Mouse (Mus musculus): ENCODE data around the gene Hist1h4i.
A peak's percentile ranks its signal among the peaks of the same experiment; 100 is the strongest.
"Not testable (repeated sequence)": the region's sequence is repeated elsewhere in the genome, so short reads cannot be mapped to it uniquely, and the experiment has no call there.

Gene Hist1h4i

GRCm38 (mm10) chr13:22041142-22041536 is at the start of gene Hist1h4i:
Hist1h4i (minus strand) TSS chr13:22041362.
- peak; percentile 92 for DNase-seq (ENCODE audit: low read depth, low spot score)

- DNase-seq (ENCODE audit: low read depth, low spot score): not testable (repeated sequence)
Observed at GRCm38 (mm10) chr13:22084140-22084539, 43.0 kb upstream of the Hist1h4i start, which contains the start of gene Vmn1r188. Vmn1r188 (plus strand) TSS chr13:22084440.

GRCm38 (mm10) chr13:22063468-22063867 is 22.3 kb upstream of the Hist1h4i start:
- DNase-seq (ENCODE audit: low read depth, low spot score): no peak

GRCm38 (mm10) chr13:22061422-22061821 is 20.3 kb upstream of the Hist1h4i start:
- DNase-seq (ENCODE audit: low read depth, low spot score): no peak

GRCm38 (mm10) chr13:22053754-22054153 is 12.6 kb upstream of the Hist1h4i start:
- no peak for DNase-seq (ENCODE audit: low read depth, low spot score)

GRCm38 (mm10) chr13:22051523-22051859 is 10.3 kb upstream of the Hist1h4i start:
- DNase-seq (ENCODE audit: low read depth, low spot score): no peak

- DNase-seq (ENCODE audit: low read depth, low spot score): peak; percentile 90
Observed at GRCm38 (mm10) chr13:22050591-22051522, 9.7 kb upstream of the Hist1h4i start.

GRCm38 (mm10) chr13:22049737-22050440 is 8.7 kb upstream of the Hist1h4i start:
- DNase-seq (ENCODE audit: low read depth, low spot score): peak; percentile 79

- no peak for DNase-seq (ENCODE audit: low read depth, low spot score)
Observed at GRCm38 (mm10) chr13:22049041-22049440, 7.9 kb upstream of the Hist1h4i start.

GRCm38 (mm10) chr13:22045311-22045710 is 4.1 kb upstream of the Hist1h4i start:
- no peak for DNase-seq (ENCODE audit: low read depth, low spot score)

GRCm38 (mm10) chr13:22044432-22045155 is 3.4 kb upstream of the Hist1h4i start:
- no peak for DNase-seq (ENCODE audit: low read depth, low spot score)

GRCm38 (mm10) chr13:22043503-22044431 is 2.6 kb upstream of the Hist1h4i start:
- DNase-seq (ENCODE audit: low read depth, low spot score): peak; percentile 72

GRCm38 (mm10) chr13:22042568-22043502 is 1.7 kb upstream of the Hist1h4i start, which contains the start of the genes Hist1h2ag and Hist1h2bj:
Hist1h2ag (minus strand) TSS chr13:22042944.
Hist1h2bj (plus strand) TSS chr13:22043214.
- peak; percentile 96 for DNase-seq (ENCODE audit: low read depth, low spot score)

- DNase-seq (ENCODE audit: low read depth, low spot score): peak; percentile 36
Observed at GRCm38 (mm10) chr13:22041651-22042567, 747 bp upstream of the Hist1h4i start.

- DNase-seq (ENCODE audit: low read depth, low spot score): peak; percentile 65
Observed at GRCm38 (mm10) chr13:22040464-22041141, 559 bp downstream of the Hist1h4i start.

- no peak for DNase-seq (ENCODE audit: low read depth, low spot score)
Observed at GRCm38 (mm10) chr13:22039951-22040463, 1.2 kb downstream of the Hist1h4i start.

GRCm38 (mm10) chr13:22039364-22039763 is 1.8 kb downstream of the Hist1h4i start:
- no peak for DNase-seq (ENCODE audit: low read depth, low spot score)

- DNase-seq (ENCODE audit: low read depth, low spot score): no peak
Observed at GRCm38 (mm10) chr13:22037415-22037814, 3.7 kb downstream of the Hist1h4i start.
